Mouse (Mus musculus): Measurements from ENCODE around the gene Gm17409.

DNA sequence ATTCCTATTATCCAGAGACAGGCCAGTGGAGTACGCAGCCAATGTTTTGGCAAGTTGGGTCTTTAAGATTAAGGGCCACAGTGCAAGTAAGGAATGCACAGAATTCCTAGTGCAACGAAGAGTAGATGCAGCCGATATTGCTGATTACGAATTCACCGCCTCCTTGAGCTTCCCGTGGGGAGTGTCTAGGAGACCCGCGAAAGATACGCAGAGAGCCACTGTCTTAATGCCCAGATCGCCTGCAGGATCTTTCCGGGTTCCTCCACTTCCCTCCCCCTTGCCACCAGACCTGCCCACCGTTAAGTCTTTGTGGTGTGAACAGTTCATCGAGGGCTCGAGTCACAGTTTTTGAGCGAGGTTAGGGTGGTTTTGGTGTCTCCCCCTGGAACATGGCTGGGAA, 22.9 kb upstream of the Gm17409 start:
- no peak for TF ChIP-seq POLR2A (IDR thresholded peaks at IDR 0.05; ENCODE audit: extremely low read depth, insufficient read depth, low read length)
- no peak for TF ChIP-seq CTCF (IDR thresholded peaks at IDR 0.05; ENCODE audit: extremely low read depth, insufficient read depth, low read length)

All from cortical plate, adult 2 months (tissue).